Mouse (Mus musculus) embryo, embryonic 11.5 days (tissue): Measurements from ENCODE around the gene Kiss1.
"Not testable (repeated sequence)": the region's sequence is repeated elsewhere in the genome, so short reads cannot be mapped to it uniquely, and the experiment has no call there.

Experiments
- DNase-seq: peaks from one replicate; pipeline ENCODE4 v3.0.0-alpha.2; 2012; ENCODE audit warnings: low read depth, low spot score

Kiss1 gene

GRCm38 (mm10) chr1:133317149-133317548, 4.5 kb upstream of the Kiss1 start:
- no peak for DNase-seq

- DNase-seq, result no peak
Observed at GRCm38 (mm10) chr1:133323333-133323732, 1.7 kb downstream of the Kiss1 start.

DNA sequence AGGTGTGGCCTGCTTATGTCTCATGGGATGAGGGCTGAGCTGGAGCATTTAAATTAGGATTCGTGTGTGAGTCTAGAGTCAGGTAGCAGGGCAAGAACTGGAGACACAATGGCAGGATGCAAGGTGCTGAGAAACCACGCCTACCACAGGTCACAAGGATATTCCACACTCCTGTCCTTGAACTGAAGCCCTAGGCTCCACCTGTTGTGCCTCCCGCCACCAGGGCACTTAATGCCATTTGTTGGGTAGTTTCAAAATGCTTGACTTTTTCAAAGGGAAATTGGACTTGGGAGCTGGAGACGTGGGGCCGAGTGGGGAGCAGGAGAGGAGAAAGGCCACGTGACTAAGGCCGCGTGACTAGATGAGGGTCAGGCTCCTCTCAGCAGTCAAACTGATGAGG, 4.3 kb downstream of the Kiss1 start:
- no peak for DNase-seq

DNA sequence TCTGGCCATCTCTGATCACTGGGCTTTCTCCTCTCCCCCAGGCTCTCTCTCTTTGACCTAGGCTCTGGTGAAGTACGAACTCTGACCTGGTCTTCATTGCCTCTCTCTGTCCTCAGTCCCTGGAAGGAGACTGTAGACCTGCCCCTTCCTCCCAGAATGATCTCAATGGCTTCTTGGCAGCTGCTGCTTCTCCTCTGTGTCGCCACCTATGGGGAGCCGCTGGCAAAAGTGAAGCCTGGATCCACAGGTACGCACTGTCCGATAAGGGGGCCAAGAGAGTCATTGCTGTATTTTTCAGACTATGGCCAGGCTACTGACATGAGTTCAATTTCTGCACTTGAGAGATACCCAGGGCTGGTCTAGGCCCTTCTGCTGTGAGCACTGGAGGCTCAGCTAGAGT, 5.4 kb downstream of the Kiss1 start:
- no peak for DNase-seq

- no peak for DNase-seq
Observed at GRCm38 (mm10) chr1:133328299-133328795, 6.7 kb downstream of the Kiss1 start.

DNA sequence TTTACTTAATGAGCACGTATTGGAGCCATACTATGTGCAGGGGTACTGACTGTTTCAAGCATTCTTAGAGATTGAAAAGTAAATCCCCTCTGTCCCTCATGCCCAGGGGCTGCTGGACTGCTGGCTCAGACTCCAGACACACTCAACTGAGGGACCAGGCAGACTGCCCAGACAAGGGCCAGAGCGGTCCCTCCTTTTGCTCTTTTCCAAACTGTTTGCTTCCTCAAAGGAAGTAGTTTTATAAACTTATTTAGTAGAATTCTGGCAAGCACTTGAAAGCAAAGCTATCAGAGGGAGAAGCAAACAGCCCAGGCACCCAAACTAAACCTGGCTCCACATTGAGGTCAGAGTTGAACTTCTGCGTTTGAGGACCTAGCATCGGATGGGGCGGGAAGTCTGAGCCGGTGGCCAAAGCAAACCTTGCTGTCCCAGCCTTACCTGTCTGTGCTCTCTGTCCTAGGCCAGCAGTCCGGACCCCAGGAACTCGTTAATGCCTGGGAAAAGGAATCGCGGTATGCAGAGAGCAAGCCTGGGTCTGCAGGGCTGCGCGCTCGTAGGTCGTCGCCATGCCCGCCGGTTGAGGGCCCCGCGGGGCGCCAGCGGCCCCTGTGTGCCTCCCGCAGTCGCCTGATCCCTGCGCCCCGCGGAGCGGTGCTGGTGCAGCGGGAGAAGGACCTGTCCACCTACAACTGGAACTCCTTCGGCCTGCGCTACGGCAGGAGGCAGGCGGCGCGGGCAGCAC, 7.4 kb downstream of the Kiss1 start:
- DNase-seq, result no peak

GRCm38 (mm10) chr1:133329638-133329964, 7.9 kb downstream of the Kiss1 start:
- no peak for DNase-seq

DNA sequence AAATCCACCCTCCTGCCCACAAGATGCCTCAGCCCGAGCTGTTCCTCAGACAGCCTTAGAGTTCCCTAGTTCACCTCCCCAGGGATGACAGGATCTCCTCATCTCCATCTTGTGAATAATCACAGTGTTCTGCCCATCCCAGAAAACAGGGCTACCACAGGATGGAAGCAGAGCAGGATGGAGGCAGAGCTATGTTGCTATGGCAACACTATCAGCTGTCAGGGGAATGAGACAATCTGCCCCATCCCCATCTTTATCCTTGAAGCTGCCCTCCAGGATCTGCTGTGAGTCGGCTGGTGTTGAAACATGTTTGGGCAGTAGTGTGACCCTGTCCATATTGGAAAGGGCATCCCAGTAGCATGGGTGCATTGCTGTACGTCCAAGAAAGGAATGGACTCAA, 9.5 kb downstream of the Kiss1 start:
- DNase-seq, result no peak

DNA sequence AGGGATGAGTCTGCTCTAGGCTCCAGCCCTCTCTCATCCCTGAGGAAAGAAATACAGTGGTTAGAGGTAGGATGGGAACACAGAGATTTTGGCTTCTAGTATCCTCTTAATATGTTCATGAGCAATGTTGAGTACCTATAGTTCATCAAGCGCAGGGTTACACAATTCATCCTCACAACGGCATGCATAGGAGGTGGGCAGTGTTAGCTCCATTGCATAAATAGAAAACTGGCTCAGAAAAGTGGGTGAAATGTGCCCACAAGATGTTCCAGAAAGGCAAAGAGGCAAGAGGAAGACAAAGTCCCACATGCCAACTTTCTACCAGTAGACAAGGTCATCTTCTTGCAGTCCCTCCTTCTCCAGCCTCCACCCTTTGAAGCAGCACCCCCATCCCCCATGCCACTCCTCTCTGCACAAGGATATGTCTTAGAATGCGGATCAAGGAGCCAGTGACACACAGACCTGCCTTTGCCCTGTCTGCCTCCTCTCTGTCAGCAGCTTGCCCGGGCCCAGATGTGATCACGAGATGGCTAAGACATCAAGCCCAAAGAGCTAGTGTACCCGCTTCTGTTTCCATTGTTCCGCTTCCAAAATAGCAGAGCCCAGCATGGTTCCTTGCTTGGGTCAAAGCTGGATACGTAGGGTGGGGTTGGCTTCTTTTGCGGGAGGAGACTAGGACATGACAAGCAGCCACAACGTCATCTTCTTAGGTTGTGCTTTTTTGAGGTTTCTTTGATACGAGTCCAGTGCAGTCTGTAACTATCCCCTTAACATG, 11.2 kb downstream of the Kiss1 start:
- no peak for DNase-seq

DNA sequence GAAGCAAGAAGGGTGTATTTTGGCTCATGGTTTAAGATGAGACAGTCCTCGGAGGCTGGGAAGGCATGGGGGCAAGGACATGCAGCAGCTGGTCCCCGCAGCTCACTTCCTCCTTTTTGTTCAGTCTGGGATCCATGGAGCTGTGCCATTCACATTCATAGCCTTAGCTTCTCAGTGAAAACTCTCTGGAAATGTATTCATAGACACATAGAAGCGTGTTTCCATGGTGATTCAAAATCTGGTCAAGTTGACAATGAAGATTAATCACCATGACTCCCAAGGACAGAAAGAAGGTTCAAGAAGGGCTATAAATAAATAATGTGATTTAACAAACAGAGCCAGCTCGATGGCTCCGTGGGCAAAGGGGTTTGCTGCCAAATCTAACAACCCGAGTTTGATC, 12.3 kb downstream of the Kiss1 start:
- no peak for DNase-seq

DNA sequence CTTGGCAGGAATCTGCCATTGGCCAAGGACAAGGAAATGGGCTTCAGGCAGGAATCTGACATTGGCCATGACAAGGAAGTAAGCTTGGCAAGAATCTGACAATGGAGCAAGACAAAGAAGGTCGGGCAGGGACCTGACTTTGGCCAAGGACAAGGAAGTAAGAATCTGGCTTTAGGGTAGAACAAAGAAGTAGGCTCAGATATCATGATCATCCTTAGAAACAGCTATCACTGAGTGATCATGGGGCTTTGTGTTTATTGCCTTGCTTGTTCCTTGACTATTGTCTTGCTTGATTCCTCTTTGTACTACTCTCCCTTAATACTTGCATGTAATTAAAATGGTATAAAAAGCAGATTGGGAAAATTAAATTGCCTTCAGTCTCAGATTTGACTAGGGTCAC, 18.7 kb downstream of the Kiss1 start:
- DNase-seq, result not testable (repeated sequence)

DNA sequence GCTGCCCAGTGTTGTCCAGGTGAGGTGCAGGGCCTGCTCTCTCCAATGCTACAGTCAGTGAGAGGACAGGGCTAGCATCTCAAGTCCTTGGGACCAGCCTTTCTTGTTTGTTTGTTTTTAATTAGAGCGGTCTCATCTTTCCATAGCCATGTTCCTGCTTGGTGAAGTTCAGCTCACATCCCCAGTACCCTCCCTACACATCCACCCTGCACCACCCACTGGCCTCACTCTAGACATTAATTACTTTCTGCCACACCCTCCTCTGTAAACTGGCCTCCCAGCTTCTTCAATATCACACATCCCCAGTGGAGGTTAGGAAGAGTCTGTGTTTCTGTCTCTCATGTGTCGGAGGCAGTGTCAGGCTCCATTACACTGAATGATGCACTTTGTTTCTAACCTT, 22.7 kb downstream of the Kiss1 start:
- no peak for DNase-seq

GRCm38 (mm10) chr1:133346531-133346930, 24.9 kb downstream of the Kiss1 start:
- no peak for DNase-seq

- no peak for DNase-seq
Observed at GRCm38 (mm10) chr1:133347226-133347625, 25.6 kb downstream of the Kiss1 start.

DNA sequence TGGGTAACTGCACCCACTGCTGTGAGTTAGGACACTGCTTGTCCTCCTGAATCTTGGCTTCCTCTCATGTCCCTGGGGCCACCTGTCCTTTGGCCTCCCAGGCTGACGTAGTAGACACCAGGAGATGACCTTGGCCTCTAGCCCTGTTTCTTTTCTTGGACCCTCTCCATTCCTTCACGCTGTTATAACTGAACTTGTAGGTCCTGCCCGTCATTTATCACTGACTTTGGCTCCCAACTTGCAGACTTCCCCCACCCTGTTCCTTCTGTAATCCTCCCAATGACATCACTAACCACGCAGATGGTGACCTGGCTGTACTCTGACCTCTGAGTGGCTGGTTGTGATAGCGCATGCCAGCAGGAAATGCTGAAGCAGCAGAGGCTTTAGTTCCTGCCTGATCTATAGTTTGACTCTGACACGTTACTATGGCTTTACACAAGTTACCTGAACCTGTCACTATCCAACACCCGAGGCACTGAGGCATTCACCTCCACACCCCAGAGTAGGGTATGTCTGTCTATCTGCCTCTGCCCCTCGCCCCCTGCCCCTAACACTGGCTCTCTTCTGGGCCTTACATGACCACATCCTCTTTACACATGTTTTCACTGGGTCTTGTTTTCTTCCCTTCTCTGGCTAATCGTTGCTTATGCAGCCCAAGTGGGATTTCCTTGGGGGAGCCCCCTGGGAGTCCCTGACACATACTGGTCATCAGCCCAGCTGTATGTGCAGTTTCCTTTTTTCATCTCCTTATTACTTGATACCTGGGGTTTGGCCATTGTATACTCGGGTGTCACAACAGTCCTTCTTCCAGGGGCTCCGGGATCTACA, 26.2 kb downstream of the Kiss1 start:
- DNase-seq, result no peak

GRCm38 (mm10) chr1:133350210-133350609, 28.5 kb downstream of the Kiss1 start, which contains the start of gene Ren1:
Gene Ren1 (plus strand): TSS chr1:133350510.
- DNase-seq, result no peak

GRCm38 (mm10) chr1:133351762-133352161, 30.1 kb downstream of the Kiss1 start:
- no peak for DNase-seq

GRCm38 (mm10) chr1:133353371-133353809, 31.7 kb downstream of the Kiss1 start:
- peak; percentile 61 for DNase-seq

DNA sequence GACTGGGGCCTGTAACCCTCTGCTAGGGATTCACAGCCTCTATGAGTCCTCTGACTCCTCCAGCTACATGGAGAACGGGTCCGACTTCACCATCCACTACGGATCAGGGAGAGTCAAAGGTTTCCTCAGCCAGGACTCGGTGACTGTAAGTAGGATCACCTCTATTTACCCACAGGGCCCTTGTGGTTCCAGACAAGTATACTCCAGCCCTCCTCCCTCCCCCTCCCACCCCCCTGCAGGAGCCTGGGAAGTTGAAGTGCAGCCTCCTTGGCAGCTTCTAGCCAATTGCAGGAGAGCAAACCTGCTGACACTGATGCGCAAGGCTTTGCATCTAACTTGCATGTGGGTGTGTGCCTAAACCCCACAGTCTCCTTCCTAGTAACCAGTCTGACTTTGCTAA, 33.8 kb downstream of the Kiss1 start:
- no peak for DNase-seq

DNA sequence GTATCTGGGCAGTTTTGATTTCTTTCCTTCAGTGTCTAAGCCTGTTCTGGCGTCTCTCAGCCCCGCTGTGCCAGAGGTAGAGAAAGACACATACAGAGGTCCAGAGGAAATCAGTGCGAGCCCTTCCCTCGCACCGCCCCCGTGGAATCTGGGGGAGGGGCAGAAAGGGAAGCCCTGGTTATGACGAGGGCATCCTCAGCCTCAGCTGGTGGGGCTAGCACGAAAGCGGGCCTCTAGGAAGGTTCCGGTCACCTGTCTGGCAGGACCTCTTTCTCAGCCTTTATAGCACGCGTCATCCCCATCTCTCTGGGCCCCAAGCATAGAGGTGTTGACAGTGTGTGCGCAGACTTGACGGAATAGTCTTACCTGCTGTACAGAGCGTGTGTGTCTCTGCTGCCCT, 34.2 kb downstream of the Kiss1 start:
- no peak for DNase-seq

DNA sequence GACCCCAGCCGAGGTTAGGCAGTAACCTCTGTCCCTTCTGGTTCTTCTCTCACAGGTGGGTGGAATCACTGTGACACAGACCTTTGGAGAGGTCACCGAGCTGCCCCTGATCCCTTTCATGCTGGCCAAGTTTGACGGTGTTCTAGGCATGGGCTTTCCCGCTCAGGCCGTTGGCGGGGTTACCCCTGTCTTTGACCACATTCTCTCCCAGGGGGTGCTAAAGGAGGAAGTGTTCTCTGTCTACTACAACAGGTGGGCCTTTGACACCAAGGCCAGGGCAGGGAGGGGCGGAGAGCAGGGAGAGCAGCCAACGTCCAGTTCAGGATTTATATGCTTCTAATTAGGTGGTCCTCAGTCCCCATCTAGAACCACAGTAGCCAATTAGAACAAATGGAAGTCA, 34.7 kb downstream of the Kiss1 start:
- DNase-seq, result no peak

GRCm38 (mm10) chr1:133361006-133361405, 39.3 kb downstream of the Kiss1 start:
- DNase-seq, result no peak
